Mouse (Mus musculus) liver, postnatal 0 days (tissue): ENCODE measurements around the gene Pax2.

Experiments
- CTCF ChIP-seq: sonication (generic); IDR thresholded peaks from 2 replicates; pipeline ENCODE4 v1.5.1; 2016; ENCODE audit warnings: antibody characterized with exemption, low read depth
- EP300 ChIP-seq: IDR thresholded peaks from 2 replicates; pipeline ENCODE4 v1.6.1; 2016; ENCODE audit warnings: antibody characterized with exemption, low read depth, mild to moderate bottlenecking

DNA sequence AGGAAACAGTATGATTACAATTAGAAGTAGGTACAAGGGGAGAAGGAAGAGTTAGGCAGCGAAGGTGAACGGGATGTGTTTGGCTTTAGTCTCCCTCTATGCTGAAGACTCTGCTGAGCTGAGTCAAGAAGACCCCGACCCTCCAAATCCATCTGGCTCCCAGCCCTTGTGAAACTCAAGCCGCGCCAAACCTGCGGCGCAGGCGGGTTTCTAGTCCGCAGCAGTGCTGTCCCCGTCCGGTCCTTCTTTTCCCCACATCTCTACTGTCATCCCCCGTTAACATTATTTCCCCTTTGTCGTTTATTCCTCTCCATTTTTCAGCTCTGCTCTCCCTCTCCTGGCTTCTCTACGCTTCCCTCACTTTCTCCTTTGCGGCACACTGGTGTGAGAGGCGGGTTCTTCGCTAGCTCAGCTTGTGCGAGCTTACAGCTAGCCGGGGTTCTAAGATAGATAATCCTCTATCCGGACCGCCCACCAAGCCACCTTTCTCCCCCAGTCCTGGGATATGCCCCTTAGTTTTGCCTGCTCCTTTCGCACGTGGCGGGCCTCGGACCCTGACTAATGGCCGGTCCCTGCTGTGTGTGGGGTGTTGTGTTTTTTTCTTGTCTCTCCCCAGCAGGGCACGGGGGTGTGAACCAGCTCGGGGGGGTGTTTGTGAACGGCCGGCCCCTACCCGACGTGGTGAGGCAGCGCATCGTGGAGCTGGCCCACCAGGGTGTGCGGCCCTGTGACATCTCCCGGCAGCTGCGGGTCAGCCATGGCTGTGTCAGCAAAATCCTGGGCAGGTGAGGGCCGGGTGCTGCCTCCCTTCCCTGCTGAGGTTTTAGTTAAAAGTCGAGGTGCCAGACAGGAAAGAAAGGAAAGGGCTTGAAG is 4.7 kb downstream of the Pax2 start:
- TF ChIP-seq CTCF = no peak
- TF ChIP-seq EP300 = no peak
